Mouse (Mus musculus): Measurements from ENCODE around the gene Scamp1. TPM values are rescaled to one million over a fixed set of nuclear protein-coding genes. Genes with fewer than 3 reads are reported as not detected.

The Scamp1 gene
- polyA plus RNA-seq, 1 experiment, result 15.8 TPM

DNA sequence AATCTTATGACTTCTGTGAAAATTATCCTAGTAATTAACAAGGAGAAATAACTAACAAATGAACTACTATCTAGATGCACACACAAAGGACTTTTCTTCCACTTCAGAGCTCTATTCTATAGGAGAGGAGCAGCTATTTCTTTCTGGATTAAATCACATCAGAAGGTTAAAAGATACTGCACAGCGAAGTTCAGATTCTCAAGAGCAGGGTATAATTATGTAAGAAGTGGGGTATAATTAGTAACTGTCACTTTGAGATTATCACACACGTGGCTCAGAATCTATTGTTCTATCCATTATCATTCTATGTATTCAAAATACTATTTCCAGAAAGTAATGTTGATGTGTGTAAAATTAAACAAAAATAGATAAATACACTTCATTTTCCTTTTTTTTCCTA lies 22.6 kb upstream of the Scamp1 start:
- 49% methylated on average over 2 of the region's 2 CpGs for WGBS
- Histone ChIP-seq H3K4me3 (replicated peaks; ENCODE audit: control insufficient read depth, low read depth, low read length) (no peak overlapping the region), H3K4me1 (ENCODE audit: control insufficient read depth, insufficient read depth, low read length) (no peaks in the 10 kb centered on the region; the same call in 1 of the 2 replicates), H3K27ac (ENCODE audit: control insufficient read depth, insufficient read depth, low read depth, low read length, poor library complexity) (no peak overlapping the region)
- TF ChIP-seq POLR2A (IDR thresholded peaks at IDR 0.05; ENCODE audit: borderline replicate concordance, control insufficient read depth, low read depth, low read length), result no peak
- no peak for TF ChIP-seq CTCF (IDR thresholded peaks at IDR 0.05; ENCODE audit: control insufficient read depth, insufficient read depth, low read length)

DNA sequence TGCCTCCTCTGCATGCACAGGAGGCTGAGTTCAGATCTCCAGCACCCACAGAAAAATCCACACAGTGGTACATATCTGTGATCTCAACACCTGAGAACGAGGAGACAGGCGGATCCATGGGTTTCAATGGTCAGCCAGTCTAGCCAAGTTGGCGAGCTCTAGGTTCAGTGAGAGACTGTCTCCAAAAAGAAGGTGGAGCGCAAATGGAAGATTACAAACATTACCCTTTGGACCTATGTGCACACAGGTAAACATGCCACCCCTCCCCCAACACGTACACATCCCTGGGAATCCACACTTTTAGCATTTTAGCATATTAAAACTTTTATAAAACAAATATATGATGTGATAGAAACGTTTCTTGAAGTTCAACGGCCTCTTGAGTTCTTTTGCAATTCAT lies 21.9 kb upstream of the Scamp1 start:
- 82% methylated on average over 7 of the region's 7 CpGs for WGBS
- no peak for TF ChIP-seq POLR2A (IDR thresholded peaks at IDR 0.05; ENCODE audit: borderline replicate concordance, control insufficient read depth, low read depth, low read length)
- no peak for TF ChIP-seq CTCF (IDR thresholded peaks at IDR 0.05; ENCODE audit: control insufficient read depth, insufficient read depth, low read length)
- Histone ChIP-seq H3K4me3 (replicated peaks; ENCODE audit: control insufficient read depth, low read depth, low read length) (no peak overlapping the region), H3K27ac (ENCODE audit: control insufficient read depth, insufficient read depth, low read depth, low read length, poor library complexity) (no peak overlapping the region), H3K4me1 (ENCODE audit: control insufficient read depth, insufficient read depth, low read length) (no peaks in the 10 kb centered on the region; the same call in 1 of the 2 replicates)

DNA sequence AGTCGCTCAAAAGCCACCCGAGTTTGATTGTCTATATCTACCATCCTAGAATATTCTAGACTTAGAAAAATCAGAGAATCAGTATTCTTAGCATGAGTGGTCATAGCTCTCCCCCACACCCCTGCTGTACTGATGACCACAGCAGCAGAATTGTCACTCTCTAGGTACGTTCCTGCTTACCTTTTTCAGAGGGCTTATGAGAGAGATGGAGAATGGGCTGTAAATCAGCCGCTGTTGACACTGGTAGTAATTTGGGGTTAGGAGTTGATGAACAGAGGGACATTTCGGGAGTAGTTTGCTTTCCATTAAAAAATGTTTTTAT lies 21.3 kb upstream of the Scamp1 start:
- H3K4me3 ChIP-seq (replicated peaks; ENCODE audit: control insufficient read depth, low read depth, low read length), result no peak overlapping the region
- H3K4me1 ChIP-seq (ENCODE audit: control insufficient read depth, insufficient read depth, low read length), result no peaks in the 10 kb centered on the region; the same call in 1 of the 2 replicates
- TF ChIP-seq CTCF (IDR thresholded peaks at IDR 0.05; ENCODE audit: control insufficient read depth, insufficient read depth, low read length), result no peak
- no peak for TF ChIP-seq POLR2A (IDR thresholded peaks at IDR 0.05; ENCODE audit: borderline replicate concordance, control insufficient read depth, low read depth, low read length)
- no peak overlapping the region for H3K27ac ChIP-seq (ENCODE audit: control insufficient read depth, insufficient read depth, low read depth, low read length, poor library complexity)
- 29% methylated on average over 5 of the region's 5 CpGs for WGBS

DNA sequence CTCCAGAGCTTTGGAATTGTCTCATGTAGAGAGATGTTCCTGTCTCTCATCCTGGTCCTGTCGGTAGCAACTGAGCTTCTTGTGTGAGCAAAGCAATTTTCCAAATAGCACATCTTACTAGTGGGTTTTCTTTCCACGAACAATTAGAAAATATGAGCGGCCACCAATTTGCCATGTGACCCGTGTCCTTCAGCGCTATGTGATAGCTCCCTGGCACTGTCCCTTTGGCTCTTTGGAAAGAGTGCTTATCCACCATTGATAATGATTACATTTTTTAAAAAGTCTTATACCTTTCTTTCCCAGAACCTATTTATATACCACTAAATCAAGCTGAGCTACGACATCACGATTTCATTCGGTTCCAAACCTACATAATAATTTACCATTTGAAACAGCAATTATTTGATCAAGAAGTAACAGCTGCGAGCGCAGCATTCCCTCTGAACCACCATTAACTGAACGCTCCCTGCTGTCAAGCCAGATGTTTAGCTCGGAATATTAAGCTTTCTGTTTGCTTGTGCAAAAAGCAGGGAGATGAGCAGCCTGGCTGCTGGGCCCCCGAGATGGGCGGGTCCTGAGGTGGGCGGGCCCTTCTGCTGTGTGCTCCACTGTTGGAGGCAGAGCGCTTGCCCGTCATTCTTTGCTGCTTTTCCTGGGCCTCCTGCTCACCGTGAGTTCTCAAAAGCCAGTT lies 20.8 kb upstream of the Scamp1 start:
- Histone ChIP-seq H3K27ac (ENCODE audit: control insufficient read depth, insufficient read depth, low read depth, low read length, poor library complexity) (no peak overlapping the region), H3K4me1 (ENCODE audit: control insufficient read depth, insufficient read depth, low read length) (no peaks in the 10 kb centered on the region; the same call in 1 of the 2 replicates), H3K4me3 (replicated peaks; ENCODE audit: control insufficient read depth, low read depth, low read length) (no peak overlapping the region)
- 42% methylated on average over 18 of the region's 18 CpGs for WGBS
- TF ChIP-seq CTCF (IDR thresholded peaks at IDR 0.05; ENCODE audit: control insufficient read depth, insufficient read depth, low read length) (no peak), POLR2A (IDR thresholded peaks at IDR 0.05; ENCODE audit: borderline replicate concordance, control insufficient read depth, low read depth, low read length) (no peak)

DNA sequence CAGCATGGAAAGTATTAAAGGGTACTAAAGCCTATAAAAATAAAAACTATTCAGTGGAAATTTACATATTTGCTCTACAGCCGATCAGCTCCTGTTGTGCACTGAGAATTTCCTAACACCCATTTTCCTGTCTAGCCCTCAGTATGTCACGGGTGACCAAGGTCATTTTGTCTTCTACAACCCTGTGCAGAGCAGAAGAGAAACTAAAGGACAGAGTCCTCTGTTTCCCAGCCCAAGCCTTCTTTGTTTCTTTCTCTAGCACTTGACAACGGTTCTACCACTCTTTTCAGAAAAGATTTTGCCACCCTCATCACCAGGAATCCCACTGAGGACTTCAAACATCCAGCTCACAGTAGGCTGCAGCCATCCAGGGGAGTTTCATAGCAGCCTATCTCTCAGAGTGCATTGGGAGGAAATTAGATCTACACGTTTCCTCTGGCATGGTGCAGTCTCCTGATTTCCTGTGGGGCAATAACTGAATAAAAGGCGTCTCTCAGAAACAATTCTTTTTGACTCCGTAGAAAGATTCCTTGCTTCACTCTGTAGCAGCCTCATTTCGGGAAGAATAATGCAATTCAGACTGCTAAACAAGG lies 15.4 kb upstream of the Scamp1 start:
- TF ChIP-seq CTCF (IDR thresholded peaks at IDR 0.05; ENCODE audit: control insufficient read depth, insufficient read depth, low read length) (no peak), POLR2A (IDR thresholded peaks at IDR 0.05; ENCODE audit: borderline replicate concordance, control insufficient read depth, low read depth, low read length) (no peak)
- 8% methylated on average over 7 of the region's 7 CpGs for WGBS
- peaks cover 3% of the 10 kb centered on the region for H3K4me1 ChIP-seq (ENCODE audit: control insufficient read depth, insufficient read depth, low read length)
- H3K4me3 ChIP-seq (replicated peaks; ENCODE audit: control insufficient read depth, low read depth, low read length), result no peak overlapping the region
- H3K27ac ChIP-seq (ENCODE audit: control insufficient read depth, insufficient read depth, low read depth, low read length, poor library complexity), result no peak overlapping the region

DNA sequence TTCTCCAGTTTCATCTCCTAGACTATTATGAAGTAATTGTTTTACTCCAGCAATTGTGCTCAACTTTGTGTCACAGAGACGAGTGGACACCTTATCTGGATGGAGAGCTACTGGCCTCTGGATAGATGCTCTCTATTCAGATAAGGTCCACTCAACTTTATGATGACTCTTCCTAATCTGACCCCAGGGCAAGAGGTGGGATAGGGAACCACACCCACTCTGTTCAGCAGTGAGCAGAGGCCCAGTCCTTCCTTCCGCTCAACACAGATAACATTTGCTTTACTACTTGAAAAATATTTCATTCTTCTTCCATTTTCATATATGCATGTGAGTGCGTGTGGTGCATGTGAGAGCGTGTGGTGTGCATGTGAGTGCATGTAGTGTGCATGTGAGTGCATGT lies 14.6 kb upstream of the Scamp1 start:
- 72% methylated on average over 4 of the region's 4 CpGs for WGBS
- no peak overlapping the region for H3K27ac ChIP-seq (ENCODE audit: control insufficient read depth, insufficient read depth, low read depth, low read length, poor library complexity)
- no peak for TF ChIP-seq POLR2A (IDR thresholded peaks at IDR 0.05; ENCODE audit: borderline replicate concordance, control insufficient read depth, low read depth, low read length)
- TF ChIP-seq CTCF (IDR thresholded peaks at IDR 0.05; ENCODE audit: control insufficient read depth, insufficient read depth, low read length), result no peak
- peaks cover 3% of the 10 kb centered on the region for H3K4me1 ChIP-seq (ENCODE audit: control insufficient read depth, insufficient read depth, low read length)
- no peak overlapping the region for H3K4me3 ChIP-seq (replicated peaks; ENCODE audit: control insufficient read depth, low read depth, low read length)

DNA sequence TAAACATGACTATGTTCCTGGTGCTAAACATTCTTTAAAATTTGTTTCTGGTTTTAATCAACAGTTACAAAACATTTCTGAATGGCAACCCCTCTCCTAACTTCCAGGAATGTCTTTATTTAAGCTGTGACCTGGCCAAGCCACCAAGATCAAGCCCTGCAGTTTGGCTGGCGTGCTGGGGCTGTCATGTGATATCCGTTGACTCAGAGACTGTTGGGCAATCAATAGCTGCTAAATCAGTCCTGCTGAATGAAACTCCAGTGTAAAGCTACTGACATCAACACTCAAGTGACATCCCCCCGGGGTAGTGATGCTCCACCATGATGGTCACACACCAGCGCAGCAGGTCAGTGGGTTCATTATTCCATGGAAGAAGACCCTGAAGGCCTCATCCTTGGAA lies 12.7 kb upstream of the Scamp1 start:
- 46% methylated on average over 4 of the region's 4 CpGs for WGBS
- H3K4me3 ChIP-seq (replicated peaks; ENCODE audit: control insufficient read depth, low read depth, low read length), result no peak overlapping the region
- H3K27ac ChIP-seq (ENCODE audit: control insufficient read depth, insufficient read depth, low read depth, low read length, poor library complexity), result no peak overlapping the region
- TF ChIP-seq CTCF (IDR thresholded peaks at IDR 0.05; ENCODE audit: control insufficient read depth, insufficient read depth, low read length) (no peak), POLR2A (IDR thresholded peaks at IDR 0.05; ENCODE audit: borderline replicate concordance, control insufficient read depth, low read depth, low read length) (no peak)
- H3K4me1 ChIP-seq (ENCODE audit: control insufficient read depth, insufficient read depth, low read length), result peaks cover 3% of the 10 kb centered on the region

DNA sequence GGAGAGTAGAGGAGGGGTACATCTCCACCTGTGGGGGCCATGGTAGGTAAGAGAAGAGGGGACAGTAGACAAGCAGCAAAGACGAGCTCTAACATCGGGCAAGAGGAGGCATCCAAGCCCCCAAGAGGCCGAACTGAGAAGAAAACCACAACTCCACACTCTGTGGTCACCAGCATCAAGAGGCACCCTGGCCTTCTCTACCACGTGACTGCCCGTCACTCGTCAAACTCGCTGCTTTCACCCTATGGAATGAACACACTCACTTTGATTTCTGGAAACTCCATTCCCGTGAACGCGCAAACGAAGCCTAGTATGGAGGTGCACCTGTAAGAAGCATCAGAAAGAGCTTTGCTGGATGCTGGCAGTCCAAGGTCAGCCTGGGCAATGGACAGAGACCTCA lies 10.7 kb upstream of the Scamp1 start:
- Histone ChIP-seq H3K27ac (ENCODE audit: control insufficient read depth, insufficient read depth, low read depth, low read length, poor library complexity) (no peak overlapping the region), H3K4me3 (replicated peaks; ENCODE audit: control insufficient read depth, low read depth, low read length) (no peak overlapping the region), H3K4me1 (ENCODE audit: control insufficient read depth, insufficient read depth, low read length) (peaks cover 3% of the 10 kb centered on the region)
- WGBS, result 39% methylated on average over 11 of the region's 11 CpGs
- TF ChIP-seq CTCF (IDR thresholded peaks at IDR 0.05; ENCODE audit: control insufficient read depth, insufficient read depth, low read length) (no peak), POLR2A (IDR thresholded peaks at IDR 0.05; ENCODE audit: borderline replicate concordance, control insufficient read depth, low read depth, low read length) (no peak)
